Mouse (Mus musculus): ENCODE measurements around the gene Dhx35.

- TF ChIP-seq CTCF (IDR thresholded peaks at IDR 0.05; ENCODE audit: low read depth) = no peak
- TF ChIP-seq EP300 (IDR thresholded peaks at IDR 0.05; ENCODE audit: low read depth) = no peak
Measured at GRCm38 (mm10) chr2:158799328-158799727, 4.7 kb downstream of the Dhx35 start.
